Mouse (Mus musculus): ENCODE measurements around the gene Ctsl. TPM values are rescaled to one million over a fixed set of nuclear protein-coding genes. Genes with fewer than 3 reads are reported as not detected.

Ctsl gene
- total and polyA plus RNA-seq, 2 experiments from 2014 or later = 103 to 203 TPM

DNA sequence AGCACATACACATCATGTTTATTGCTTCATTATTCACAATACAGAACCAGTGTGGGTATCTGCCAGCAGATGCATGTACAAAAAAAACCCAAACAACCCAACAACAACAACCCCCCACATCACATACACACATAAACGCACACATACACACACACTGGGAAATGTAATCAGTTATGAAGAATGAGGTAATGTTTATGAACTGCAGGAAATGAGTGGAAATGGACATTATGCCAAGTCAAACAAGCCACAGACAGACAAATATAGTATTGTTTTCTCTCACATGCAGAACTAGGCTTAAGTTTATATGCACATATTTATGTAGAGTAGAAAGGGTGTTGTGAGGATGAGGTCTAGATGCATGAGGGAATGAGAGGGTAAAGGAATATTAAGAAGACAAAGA, 59.4 kb downstream of the Ctsl start:
- TF ChIP-seq CTCF (IDR thresholded peaks at IDR 0.05; ENCODE audit: low read depth) = no peak
- WGBS = 76% methylated on average over 1 of the region's 1 CpGs
- peak overlapping the region; percentile 68 for H3K4me3 ChIP-seq (ENCODE audit: low read length)

DNA sequence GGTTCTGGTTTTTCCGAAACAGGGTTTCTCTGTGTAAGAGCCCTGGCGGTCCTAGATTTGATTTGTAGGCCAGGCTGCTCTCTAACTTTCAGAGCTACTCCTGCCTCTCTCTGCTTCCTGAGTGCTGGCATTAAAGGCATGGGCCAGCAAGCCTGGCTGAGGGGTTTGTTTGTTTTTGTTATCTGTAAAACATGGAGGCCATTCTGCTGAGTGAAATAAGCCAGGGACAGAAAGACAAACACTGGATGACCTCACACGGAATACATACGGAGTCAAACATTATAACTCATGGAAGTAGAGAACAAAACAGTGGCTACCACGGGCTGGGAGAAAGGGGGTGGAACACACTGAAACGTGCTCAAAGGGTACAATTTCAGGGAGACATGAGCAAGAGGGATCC, 60.1 kb downstream of the Ctsl start:
- no peak for DNase-seq (ENCODE audit: low spot score)
- Histone ChIP-seq H3K27ac (no peak overlapping the region), H3K36me3 (ENCODE audit: insufficient read depth, low read length) (peaks cover 7% of the 10 kb centered on the region; the same call in 1 of the 2 replicates), H3K27me3 (ENCODE audit: insufficient read depth, low read length) (no peaks in the 10 kb centered on the region), H3K4me3 (ENCODE audit: low read length) (no peak overlapping the region), H3K4me1 (ENCODE audit: insufficient read depth, low read length) (no peaks in the 10 kb centered on the region), H3K4me2 (ENCODE audit: low read depth, low read length) (no peak overlapping the region), H3K9ac (replicated peaks; ENCODE audit: low read length) (no peak overlapping the region), H3K9me3 (ENCODE audit: low read length) (no peaks in the 10 kb centered on the region)
- 91% methylated on average over 6 of the region's 6 CpGs for WGBS
- TF ChIP-seq CTCF (IDR thresholded peaks at IDR 0.05; ENCODE audit: low read depth) = no peak
- ATAC-seq = no peak

More for the DNA sequence above, 59.4 kb downstream of the Ctsl start:
- no peaks in the 10 kb centered on the region for H3K4me1 ChIP-seq (ENCODE audit: insufficient read depth, low read length)
- peak overlapping the region; percentile 55 for H3K4me2 ChIP-seq (ENCODE audit: low read depth, low read length)
- no peaks in the 10 kb centered on the region for H3K9me3 ChIP-seq (ENCODE audit: low read length)
- H3K9ac ChIP-seq (replicated peaks; ENCODE audit: low read length) = no peak overlapping the region
- no peak for DNase-seq (ENCODE audit: low spot score)
- H3K27me3 ChIP-seq (ENCODE audit: insufficient read depth, low read length) = no peaks in the 10 kb centered on the region
- no peak for ATAC-seq
- H3K27ac ChIP-seq = no peak overlapping the region
- H3K36me3 ChIP-seq (ENCODE audit: insufficient read depth, low read length) = peaks cover 7% of the 10 kb centered on the region; the same call in 1 of the 2 replicates

DNA sequence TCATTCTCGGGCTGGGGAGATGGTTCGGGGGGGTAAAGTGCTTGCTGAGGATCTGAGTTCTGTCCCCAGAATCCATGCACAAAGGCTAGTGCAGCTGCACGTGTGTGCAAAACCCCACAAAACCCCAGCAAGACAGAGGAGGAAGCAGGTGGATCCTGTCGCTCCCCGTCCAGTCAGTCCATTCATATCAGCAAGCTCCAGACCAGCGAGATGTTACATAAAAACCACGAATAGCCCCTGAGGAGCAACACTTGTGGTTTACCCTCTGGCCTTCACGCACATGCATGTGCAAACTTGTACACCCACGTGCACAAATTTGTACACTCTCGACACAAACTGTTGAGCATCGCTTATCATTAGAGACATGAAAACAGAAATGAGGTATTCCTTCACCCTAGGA, 60.8 kb downstream of the Ctsl start:
- H3K27me3 ChIP-seq (ENCODE audit: insufficient read depth, low read length) = no peaks in the 10 kb centered on the region
- H3K4me3 ChIP-seq (ENCODE audit: low read length) = no peak overlapping the region
- no peak overlapping the region for H3K4me2 ChIP-seq (ENCODE audit: low read depth, low read length)
- no peak for TF ChIP-seq CTCF (IDR thresholded peaks at IDR 0.05; ENCODE audit: low read depth)
- H3K36me3 ChIP-seq (ENCODE audit: insufficient read depth, low read length) = peaks cover 7% of the 10 kb centered on the region; the same call in 1 of the 2 replicates
- no peak overlapping the region for H3K9ac ChIP-seq (replicated peaks; ENCODE audit: low read length)
- no peaks in the 10 kb centered on the region for H3K9me3 ChIP-seq (ENCODE audit: low read length)
- ATAC-seq (no peak), DNase-seq (ENCODE audit: low spot score) (no peak)
- WGBS = 84% methylated on average over 11 of the region's 11 CpGs
- H3K27ac ChIP-seq = no peak overlapping the region
- no peaks in the 10 kb centered on the region for H3K4me1 ChIP-seq (ENCODE audit: insufficient read depth, low read length)

Other genes with a start within 250 kb of the Ctsl start
- 0.83 and 0.89 TPM in 2 replicates for gene Slc35d2, start 241.5 kb downstream of the Ctsl start, total RNA-seq (2014; rRNA removed)
- gene Slc35d2, start 241.5 kb downstream of the Ctsl start, polyA plus RNA-seq (2015; fragmentation: Nextera tagmentation; extraction: Ambion mirVana) = 1.5 and 3.4 TPM in 2 replicates
- gene Zfp367, start 217.7 kb downstream of the Ctsl start, total RNA-seq (2014; rRNA removed) = 15.3 and 17.0 TPM in 2 replicates
- gene Zfp367, start 217.7 kb downstream of the Ctsl start, polyA plus RNA-seq (2015; fragmentation: Nextera tagmentation; extraction: Ambion mirVana) = 6.7 and 6.9 TPM in 2 replicates
- gene Habp4, start 209.1 kb downstream of the Ctsl start, total RNA-seq (2014; rRNA removed) = 47.1 and 64.6 TPM in 2 replicates
- 63.4 and 65.6 TPM in 2 replicates for gene Habp4, start 209.1 kb downstream of the Ctsl start, polyA plus RNA-seq (2015; fragmentation: Nextera tagmentation; extraction: Ambion mirVana)
- 2.2 and 5.5 TPM in 2 replicates for gene Cdc14b, start 95.6 kb downstream of the Ctsl start, total RNA-seq (2014; rRNA removed)
- 2.3 and 2.7 TPM in 2 replicates for gene Cdc14b, start 95.6 kb downstream of the Ctsl start, polyA plus RNA-seq (2015; fragmentation: Nextera tagmentation; extraction: Ambion mirVana)
- 10.5 and 13.5 TPM in 2 replicates for gene Aaed1, start 58.2 kb downstream of the Ctsl start, total RNA-seq (2014; rRNA removed)
- 16.0 and 18.6 TPM in 2 replicates for gene Aaed1, start 58.2 kb downstream of the Ctsl start, polyA plus RNA-seq (2015; fragmentation: Nextera tagmentation; extraction: Ambion mirVana)
- gene Cdk20, start 61.4 kb upstream of the Ctsl start, total RNA-seq (2014; rRNA removed) = 31.2 and 32.6 TPM in 2 replicates
- gene Cdk20, start 61.4 kb upstream of the Ctsl start, polyA plus RNA-seq (2015; fragmentation: Nextera tagmentation; extraction: Ambion mirVana) = 19.2 TPM in 2 replicates
- gene Fam240b, start 126.9 kb upstream of the Ctsl start, total RNA-seq (2014; rRNA removed) = not detected in 2 replicates
- 0.21 and 0.35 TPM in 2 replicates for gene Fam240b, start 126.9 kb upstream of the Ctsl start, polyA plus RNA-seq (2015; fragmentation: Nextera tagmentation; extraction: Ambion mirVana)

Data from hindbrain, postnatal 0 days (tissue).